Mouse (Mus musculus): ENCODE measurements at regions not wholly inside any gene's neighbourhood (a gene's known extent, or its start where the extent isn't known, plus 50 kb on each side); places are given as distances from the start of the nearest gene placed in this dataset.

GRCm38 (mm10) chr10:92232081-92232480 is 490.1 kb downstream of the Nedd1 start:
- 63% methylated on average over 2 of the region's 2 CpGs for WGBS
- Histone ChIP-seq H3K4me3 (ENCODE audit: low read depth, low read length) (no peak overlapping the region), H3K4me2 (ENCODE audit: low read depth, low read length, severe bottlenecking) (no peak overlapping the region), H3K4me1 (replicated peaks; ENCODE audit: control insufficient read depth, insufficient read depth, low read length) (no peaks in the 10 kb centered on the region), H3K36me3 (ENCODE audit: control insufficient read depth, insufficient read depth, low read length) (no peaks in the 10 kb centered on the region), H3K9me3 (ENCODE audit: control insufficient read depth, low read length) (no peaks in the 10 kb centered on the region), H3K27me3 (ENCODE audit: control insufficient read depth, insufficient read depth, low read length) (no peaks in the 10 kb centered on the region), H3K27ac (ENCODE audit: low read depth, low read length) (no peak overlapping the region), H3K9ac (ENCODE audit: low read length) (no peak overlapping the region)
- DNase-seq (ENCODE audit: low spot score): no peak
- no peak for ATAC-seq (replicated peaks; ENCODE audit: low FRiP score)

DNA sequence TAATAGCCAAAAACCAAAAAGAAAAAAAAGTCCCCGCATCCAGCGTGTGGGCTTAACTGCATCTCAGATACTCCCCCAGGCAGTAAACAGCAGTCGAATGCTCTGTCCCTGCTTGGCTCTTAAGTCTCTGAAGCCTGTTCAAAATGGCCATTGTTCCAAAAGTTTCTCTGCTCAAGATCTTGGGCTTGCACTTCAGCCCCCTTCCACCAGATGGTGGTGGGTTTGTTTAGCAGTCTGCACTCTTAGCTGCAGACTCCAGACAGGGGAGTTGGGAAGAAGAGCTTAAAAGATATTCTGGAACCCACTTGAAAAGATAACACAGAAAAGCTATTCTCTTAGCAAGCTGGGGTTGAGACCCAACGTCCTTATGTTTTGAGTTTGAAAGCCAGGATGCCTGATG is 496.4 kb downstream of the Nedd1 start:
- Histone ChIP-seq H3K9ac (ENCODE audit: low read length) (no peak overlapping the region), H3K27ac (ENCODE audit: low read depth, low read length) (no peak overlapping the region), H3K9me3 (ENCODE audit: control insufficient read depth, low read length) (no peaks in the 10 kb centered on the region), H3K36me3 (ENCODE audit: control insufficient read depth, insufficient read depth, low read length) (no peaks in the 10 kb centered on the region), H3K4me3 (ENCODE audit: low read depth, low read length) (no peak overlapping the region), H3K4me2 (ENCODE audit: low read depth, low read length, severe bottlenecking) (no peak overlapping the region), H3K4me1 (replicated peaks; ENCODE audit: control insufficient read depth, insufficient read depth, low read length) (no peaks in the 10 kb centered on the region), H3K27me3 (ENCODE audit: control insufficient read depth, insufficient read depth, low read length) (no peaks in the 10 kb centered on the region)
- ATAC-seq (replicated peaks; ENCODE audit: low FRiP score) (no peak), DNase-seq (ENCODE audit: low spot score) (no peak)
- WGBS: 66% methylated on average over 4 of the region's 4 CpGs

DNA sequence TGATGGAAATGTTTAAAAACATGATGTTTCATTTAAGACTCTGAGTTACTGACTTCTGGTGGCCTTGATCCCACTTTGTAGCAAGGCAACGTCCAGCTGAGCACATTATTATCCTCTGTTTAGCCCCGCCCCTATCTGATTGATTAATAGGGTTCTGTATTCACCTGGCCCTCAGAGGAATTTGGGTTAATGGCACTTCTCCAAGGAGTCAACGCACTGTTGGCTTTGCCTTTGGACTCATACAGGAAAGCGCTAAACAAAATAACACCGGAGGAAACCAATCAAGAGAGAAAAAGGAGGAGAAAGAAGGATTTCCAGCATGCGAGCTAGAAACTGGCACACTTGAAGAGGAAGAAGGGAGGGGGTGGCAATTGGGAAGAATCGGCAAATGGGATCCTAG is 497.1 kb downstream of the Nedd1 start:
- WGBS: 89% methylated on average over 7 of the region's 7 CpGs
- H3K9ac ChIP-seq (ENCODE audit: low read length): no peak overlapping the region
- ATAC-seq (replicated peaks; ENCODE audit: low FRiP score): no peak

DNA sequence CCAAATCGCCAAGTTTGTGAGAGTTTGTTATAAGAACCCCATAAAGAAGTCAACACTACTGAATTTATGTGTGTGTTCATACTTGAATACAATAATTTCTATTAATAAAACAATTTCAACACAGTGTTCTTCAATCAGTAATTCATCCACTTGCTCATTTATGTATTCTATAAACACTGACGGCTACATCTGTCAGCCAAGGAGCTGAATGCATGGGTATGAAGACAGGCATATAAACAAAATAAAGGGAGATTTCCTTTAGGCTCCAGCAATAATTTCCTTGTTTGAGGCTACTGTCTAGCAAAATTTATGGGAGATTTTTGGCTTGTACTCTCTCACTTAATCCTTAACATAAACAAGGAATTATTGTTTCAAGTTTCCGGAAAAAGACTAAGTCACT is 502.9 kb downstream of the Nedd1 start:
- H3K27ac ChIP-seq (ENCODE audit: low read depth, low read length): no peak overlapping the region
- H3K36me3 ChIP-seq (ENCODE audit: control insufficient read depth, insufficient read depth, low read length): no peaks in the 10 kb centered on the region
- 88% methylated on average over 3 of the region's 3 CpGs for WGBS
- ATAC-seq (replicated peaks; ENCODE audit: low FRiP score) (no peak), DNase-seq (ENCODE audit: low spot score) (no peak)
- no peaks in the 10 kb centered on the region for H3K27me3 ChIP-seq (ENCODE audit: control insufficient read depth, insufficient read depth, low read length)
- no peaks in the 10 kb centered on the region for H3K9me3 ChIP-seq (ENCODE audit: control insufficient read depth, low read length)
- H3K4me2 ChIP-seq (ENCODE audit: low read depth, low read length, severe bottlenecking): no peak overlapping the region
- H3K4me1 ChIP-seq (replicated peaks; ENCODE audit: control insufficient read depth, insufficient read depth, low read length): no peaks in the 10 kb centered on the region
- no peak overlapping the region for H3K9ac ChIP-seq (ENCODE audit: low read length)
- H3K4me3 ChIP-seq (ENCODE audit: low read depth, low read length): no peak overlapping the region

More for the DNA sequence above, 497.1 kb downstream of the Nedd1 start:
- DNase-seq (ENCODE audit: low spot score): no peak
- Histone ChIP-seq H3K27me3 (ENCODE audit: control insufficient read depth, insufficient read depth, low read length) (no peaks in the 10 kb centered on the region), H3K36me3 (ENCODE audit: control insufficient read depth, insufficient read depth, low read length) (no peaks in the 10 kb centered on the region), H3K4me1 (replicated peaks; ENCODE audit: control insufficient read depth, insufficient read depth, low read length) (no peaks in the 10 kb centered on the region), H3K9me3 (ENCODE audit: control insufficient read depth, low read length) (no peaks in the 10 kb centered on the region), H3K4me3 (ENCODE audit: low read depth, low read length) (no peak overlapping the region), H3K4me2 (ENCODE audit: low read depth, low read length, severe bottlenecking) (no peak overlapping the region), H3K27ac (ENCODE audit: low read depth, low read length) (no peak overlapping the region)

DNA sequence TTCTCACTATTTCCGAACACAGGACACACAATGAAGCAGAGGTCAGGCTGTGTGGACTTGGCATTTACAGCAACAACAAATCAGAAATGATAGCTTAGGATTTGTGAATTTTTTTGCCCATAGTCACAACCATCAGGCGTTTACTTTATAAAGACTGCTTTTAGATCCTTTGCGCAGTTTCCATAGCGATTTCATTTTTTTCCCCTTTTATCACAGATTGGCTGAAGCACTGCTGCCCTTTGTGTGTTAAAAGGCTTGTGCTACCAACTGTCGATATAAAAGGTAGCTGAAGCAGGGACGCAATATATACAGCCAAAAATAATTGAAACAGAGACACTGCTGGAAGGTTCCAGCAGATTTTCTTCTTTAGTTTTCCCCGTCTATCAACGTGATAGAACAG is 551.4 kb downstream of the Nedd1 start:
- Histone ChIP-seq H3K27me3 (ENCODE audit: control insufficient read depth, insufficient read depth, low read length) (peaks cover 2% of the 10 kb centered on the region; the same call in 1 of the 2 replicates), H3K36me3 (ENCODE audit: control insufficient read depth, insufficient read depth, low read length) (no peaks in the 10 kb centered on the region), H3K4me3 (ENCODE audit: low read depth, low read length) (no peak overlapping the region), H3K27ac (ENCODE audit: low read depth, low read length) (no peak overlapping the region), H3K9me3 (ENCODE audit: control insufficient read depth, low read length) (no peaks in the 10 kb centered on the region; the same call in 1 of the 2 replicates), H3K4me2 (ENCODE audit: low read depth, low read length, severe bottlenecking) (no peak overlapping the region), H3K9ac (ENCODE audit: low read length) (no peak overlapping the region), H3K4me1 (replicated peaks; ENCODE audit: control insufficient read depth, insufficient read depth, low read length) (peaks cover 2% of the 10 kb centered on the region; the same call in 1 of the 2 replicates)
- ATAC-seq (replicated peaks; ENCODE audit: low FRiP score) (no peak), DNase-seq (ENCODE audit: low spot score) (no peak)
- 68% methylated on average over 8 of the region's 8 CpGs for WGBS

- Histone ChIP-seq H3K27me3 (ENCODE audit: control insufficient read depth, insufficient read depth, low read length) (peaks cover 2% of the 10 kb centered on the region), H3K9ac (ENCODE audit: low read length) (no peak overlapping the region), H3K27ac (ENCODE audit: low read depth, low read length) (peak overlapping the region; percentile 26; the same call in 1 of the 2 replicates), H3K36me3 (ENCODE audit: control insufficient read depth, insufficient read depth, low read length) (no peaks in the 10 kb centered on the region), H3K4me1 (replicated peaks; ENCODE audit: control insufficient read depth, insufficient read depth, low read length) (peaks cover 5% of the 10 kb centered on the region; the same call in 1 of the 2 replicates), H3K4me3 (ENCODE audit: low read depth, low read length) (no peak overlapping the region), H3K4me2 (ENCODE audit: low read depth, low read length, severe bottlenecking) (no peak overlapping the region), H3K9me3 (ENCODE audit: control insufficient read depth, low read length) (no peaks in the 10 kb centered on the region)
- ATAC-seq (replicated peaks; ENCODE audit: low FRiP score): no peak
- DNase-seq (ENCODE audit: low spot score): no peak
- WGBS: 40% methylated on average over 2 of the region's 2 CpGs
Measured at GRCm38 (mm10) chr10:92166057-92166456, 556.2 kb downstream of the Nedd1 start.

DNA sequence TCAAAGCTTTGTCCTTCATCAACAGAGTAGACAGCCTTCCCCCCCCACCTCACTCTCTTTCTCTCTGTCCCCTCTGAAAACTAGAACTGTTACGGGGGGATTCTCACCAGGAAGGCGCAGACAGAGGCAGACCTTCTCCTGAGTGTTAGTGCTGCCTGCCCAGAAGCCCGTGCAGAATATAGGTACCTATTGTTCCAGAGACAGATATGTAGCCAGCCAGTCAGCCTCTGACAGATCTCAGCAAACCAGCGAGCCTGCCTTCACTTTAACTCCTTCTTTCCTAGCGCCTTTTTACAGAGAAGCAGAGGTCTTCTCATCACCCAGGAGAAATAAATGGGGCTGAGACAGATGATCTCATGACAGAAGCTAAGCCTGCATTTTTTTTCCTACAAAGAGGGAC is 557.2 kb downstream of the Nedd1 start:
- Histone ChIP-seq H3K27me3 (ENCODE audit: control insufficient read depth, insufficient read depth, low read length) (peaks cover 2% of the 10 kb centered on the region), H3K4me3 (ENCODE audit: low read depth, low read length) (peak overlapping the region; percentile 49), H3K9ac (ENCODE audit: low read length) (peak overlapping the region; percentile 68), H3K36me3 (ENCODE audit: control insufficient read depth, insufficient read depth, low read length) (no peaks in the 10 kb centered on the region; the same call in 1 of the 2 replicates), H3K27ac (ENCODE audit: low read depth, low read length) (peak overlapping the region; percentile 93), H3K4me2 (ENCODE audit: low read depth, low read length, severe bottlenecking) (peak overlapping the region; percentile 12), H3K4me1 (replicated peaks; ENCODE audit: control insufficient read depth, insufficient read depth, low read length) (peaks cover 7% of the 10 kb centered on the region; the same call in 1 of the 2 replicates), H3K9me3 (ENCODE audit: control insufficient read depth, low read length) (no peaks in the 10 kb centered on the region)
- ATAC-seq (replicated peaks; ENCODE audit: low FRiP score) (peak; percentile 57; the same call in 1 of the 2 replicates), DNase-seq (ENCODE audit: low spot score) (peak; percentile 57)
- WGBS: 12% methylated on average over 5 of the region's 5 CpGs

GRCm38 (mm10) chr10:92164648-92164960 is 557.6 kb downstream of the Nedd1 start:
- Histone ChIP-seq H3K4me3 (ENCODE audit: low read depth, low read length) (peak overlapping the region; percentile 49), H3K36me3 (ENCODE audit: control insufficient read depth, insufficient read depth, low read length) (no peaks in the 10 kb centered on the region; the same call in 1 of the 2 replicates), H3K9me3 (ENCODE audit: control insufficient read depth, low read length) (no peaks in the 10 kb centered on the region), H3K4me1 (replicated peaks; ENCODE audit: control insufficient read depth, insufficient read depth, low read length) (peaks cover 7% of the 10 kb centered on the region; the same call in 1 of the 2 replicates), H3K27me3 (ENCODE audit: control insufficient read depth, insufficient read depth, low read length) (peaks cover 2% of the 10 kb centered on the region), H3K27ac (ENCODE audit: low read depth, low read length) (peak overlapping the region; percentile 93), H3K4me2 (ENCODE audit: low read depth, low read length, severe bottlenecking) (peak overlapping the region; percentile 12; the same call in 1 of the 2 replicates), H3K9ac (ENCODE audit: low read length) (peak overlapping the region; percentile 68)
- WGBS: 8% methylated on average over 3 of the region's 3 CpGs
- peak; percentile 12; the same call in 1 of the 2 replicates for ATAC-seq (replicated peaks; ENCODE audit: low FRiP score)
- no peak for DNase-seq (ENCODE audit: low spot score)

All from forebrain, embryonic 11.5 days (tissue).